Mouse (Mus musculus): ENCODE data around the gene Pet100. TPM values are rescaled to one million over a fixed set of nuclear protein-coding genes. Genes with fewer than 3 reads are reported as not detected.
A peak's percentile ranks its signal among the peaks of the same experiment; 100 is the strongest.

Gene Pet100
- polyA plus RNA-seq, 1 experiment from 2014 or later = 89.9 TPM

DNA sequence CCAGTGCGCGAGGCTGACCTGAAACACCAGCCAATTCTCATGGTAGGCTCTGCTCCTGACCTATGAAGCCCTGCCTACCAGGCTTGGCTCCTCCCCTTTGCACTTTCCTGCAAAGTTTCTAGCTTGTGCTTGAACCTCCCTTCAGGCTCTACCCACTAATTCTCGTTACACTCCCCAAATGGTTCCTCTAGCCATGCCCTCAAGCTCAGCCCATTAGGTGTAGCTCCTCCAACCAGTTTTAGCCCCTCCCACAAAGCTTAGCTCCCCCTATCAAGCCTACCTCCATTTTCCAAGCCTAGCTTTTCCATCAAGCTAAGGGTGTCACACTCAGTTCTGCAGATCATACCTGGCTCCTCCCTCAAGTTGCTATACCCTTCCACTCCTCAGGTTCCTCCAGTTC lies 23.3 kb upstream of the Pet100 start:
- Histone ChIP-seq H3K9ac (no peak overlapping the region), H3K36me3 (no peaks in the 10 kb centered on the region), H3K4me1 (replicated peaks) (peaks cover 3% of the 10 kb centered on the region; the same call in 1 of the 2 replicates), H3K4me2 (replicated peaks) (no peak overlapping the region), H3K27ac (no peak overlapping the region), H3K9me3 (no peaks in the 10 kb centered on the region), H3K4me3 (replicated peaks) (no peak overlapping the region), H3K27me3 (replicated peaks) (no peaks in the 10 kb centered on the region)
- no peak for ATAC-seq
- WGBS = 63% methylated on average over 3 of the region's 3 CpGs

- no peak overlapping the region for H3K4me3 ChIP-seq (replicated peaks)
- 0 out of 2 replicates have a peak, but pooled peaks cover 3% of the 10 kb centered on the region for H3K36me3 ChIP-seq
- 56% methylated on average over 1 of the region's 1 CpGs for WGBS
These were observed 22.1 kb upstream of the Pet100 start for GRCm38 (mm10) chr8:3599219-3599618.

GRCm38 (mm10) chr8:3600401-3600800 lies 20.9 kb upstream of the Pet100 start:
- no peak overlapping the region for H3K27ac ChIP-seq
- no peaks in the 10 kb centered on the region for H3K27me3 ChIP-seq (replicated peaks)
- no peak overlapping the region for H3K4me3 ChIP-seq (replicated peaks)
- no peaks in the 10 kb centered on the region for H3K4me1 ChIP-seq (replicated peaks)
- no peak overlapping the region for H3K9ac ChIP-seq
- H3K9me3 ChIP-seq = no peaks in the 10 kb centered on the region
- ATAC-seq = no peak
- no peak overlapping the region for H3K4me2 ChIP-seq (replicated peaks)
- WGBS = 92% methylated on average over 6 of the region's 6 CpGs
- H3K36me3 ChIP-seq = peaks cover 3% of the 10 kb centered on the region; the same call in 1 of the 2 replicates

More at GRCm38 (mm10) chr8:3599219-3599618, 22.1 kb upstream of the Pet100 start:
- H3K4me1 ChIP-seq (replicated peaks) = no peaks in the 10 kb centered on the region
- no peaks in the 10 kb centered on the region for H3K9me3 ChIP-seq
- no peak overlapping the region for H3K27ac ChIP-seq
- no peak overlapping the region for H3K9ac ChIP-seq
- ATAC-seq = no peak
- no peak overlapping the region for H3K4me2 ChIP-seq (replicated peaks)
- no peaks in the 10 kb centered on the region for H3K27me3 ChIP-seq (replicated peaks)

GRCm38 (mm10) chr8:3603439-3603838 lies 17.9 kb upstream of the Pet100 start:
- H3K4me2 ChIP-seq (replicated peaks) = no peak overlapping the region
- H3K27ac ChIP-seq = no peak overlapping the region
- WGBS = 69% methylated on average over 13 of the region's 13 CpGs
- no peaks in the 10 kb centered on the region for H3K27me3 ChIP-seq (replicated peaks)
- peaks cover 5% of the 10 kb centered on the region; the same call in 1 of the 2 replicates for H3K4me1 ChIP-seq (replicated peaks)
- H3K36me3 ChIP-seq = peaks cover 14% of the 10 kb centered on the region
- no peak overlapping the region for H3K4me3 ChIP-seq (replicated peaks)
- no peak overlapping the region for H3K9ac ChIP-seq
- no peaks in the 10 kb centered on the region for H3K9me3 ChIP-seq
- 0 out of 2 replicates have a peak, but pooled peaks have one; percentile 7 for ATAC-seq

DNA sequence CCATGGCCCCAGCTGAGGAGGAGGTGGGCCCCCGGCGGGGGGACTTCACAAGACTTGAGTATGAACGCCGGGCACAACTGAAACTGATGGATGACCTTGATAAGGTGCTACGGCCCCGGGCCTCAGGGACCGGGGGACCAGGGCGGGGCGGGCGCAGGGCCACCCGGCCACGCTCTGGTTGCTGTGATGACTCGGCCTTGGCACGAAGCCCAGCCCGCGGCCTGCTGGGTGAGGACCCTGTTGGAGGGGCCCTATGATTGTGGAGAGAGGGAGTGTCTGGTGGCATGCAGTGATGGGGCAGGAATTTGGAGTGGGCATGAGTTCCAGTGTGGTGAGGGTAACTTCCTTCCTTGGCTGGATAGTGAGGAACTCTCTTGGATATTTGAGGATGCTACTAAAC lies 14.8 kb upstream of the Pet100 start:
- 0 out of 2 replicates have a peak, but pooled peaks have one; percentile 21 for ATAC-seq

GRCm38 (mm10) chr8:3607822-3608221 lies 13.5 kb upstream of the Pet100 start:
- H3K27ac ChIP-seq = no peak overlapping the region
- no peaks in the 10 kb centered on the region for H3K27me3 ChIP-seq (replicated peaks)
- no peaks in the 10 kb centered on the region for H3K9me3 ChIP-seq
- no peak overlapping the region for H3K9ac ChIP-seq
- no peak for ATAC-seq
- H3K4me2 ChIP-seq (replicated peaks) = no peak overlapping the region
- whole genome bisulfite sequencing = 86% methylated on average over 7 of the region's 7 CpGs
- H3K4me3 ChIP-seq (replicated peaks) = no peak overlapping the region
- H3K4me1 ChIP-seq (replicated peaks) = peaks cover 5% of the 10 kb centered on the region; the same call in 1 of the 2 replicates
- H3K36me3 ChIP-seq = peaks cover 47% of the 10 kb centered on the region

More for the DNA sequence above, 14.8 kb upstream of the Pet100 start:
- 61% methylated on average over 16 of the region's 16 CpGs for WGBS
- peaks cover 42% of the 10 kb centered on the region for H3K36me3 ChIP-seq
- no peak overlapping the region for H3K4me3 ChIP-seq (replicated peaks)
- peaks cover 5% of the 10 kb centered on the region; the same call in 1 of the 2 replicates for H3K4me1 ChIP-seq (replicated peaks)
- H3K9ac ChIP-seq = no peak overlapping the region
- H3K4me2 ChIP-seq (replicated peaks) = no peak overlapping the region
- no peaks in the 10 kb centered on the region for H3K9me3 ChIP-seq
- H3K27ac ChIP-seq = no peak overlapping the region
- H3K27me3 ChIP-seq (replicated peaks) = no peaks in the 10 kb centered on the region

DNA sequence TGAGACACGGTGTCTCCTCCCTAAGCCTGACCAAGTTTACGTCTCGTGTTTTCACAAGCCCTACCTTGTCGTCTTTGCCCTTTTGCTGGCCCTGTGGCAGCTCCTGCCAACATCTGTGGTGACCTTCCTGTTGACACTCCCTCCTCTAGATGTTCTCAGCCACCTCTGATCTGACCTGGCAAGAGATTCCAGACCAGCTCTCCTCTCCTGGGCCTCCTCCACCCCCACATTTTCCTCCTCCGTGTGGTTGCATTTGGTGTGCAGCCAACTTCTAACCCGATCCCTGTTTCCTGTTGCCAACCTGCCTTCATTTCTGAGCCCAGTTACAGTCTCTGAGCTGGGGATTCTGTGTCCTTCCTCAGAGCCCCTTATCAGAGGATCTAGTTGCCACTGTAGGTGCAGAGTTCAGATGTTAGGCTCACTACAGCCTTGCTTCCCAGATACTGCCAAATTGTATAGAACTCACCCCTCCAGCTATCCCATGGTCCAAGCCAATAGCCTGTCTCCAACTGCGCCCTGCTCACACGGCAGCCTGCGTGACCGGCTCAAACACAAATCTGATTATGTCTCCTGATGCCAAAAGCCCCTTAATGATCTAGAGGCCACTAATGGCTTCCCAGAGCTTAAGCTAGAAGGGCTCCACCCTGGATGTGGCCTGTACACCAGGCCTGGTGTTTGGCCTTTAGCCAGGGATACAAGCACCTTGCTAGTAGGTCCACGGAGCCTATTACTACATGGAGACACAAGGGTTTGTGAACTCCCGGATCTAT lies 12.1 kb upstream of the Pet100 start:
- WGBS = 78% methylated on average over 12 of the region's 12 CpGs
- Histone ChIP-seq H3K4me3 (replicated peaks) (no peak overlapping the region), H3K4me1 (replicated peaks) (peaks cover 5% of the 10 kb centered on the region; the same call in 1 of the 2 replicates), H3K9me3 (no peaks in the 10 kb centered on the region), H3K27me3 (replicated peaks) (no peaks in the 10 kb centered on the region), H3K27ac (no peak overlapping the region), H3K4me2 (replicated peaks) (no peak overlapping the region), H3K9ac (no peak overlapping the region), H3K36me3 (peaks cover 53% of the 10 kb centered on the region)
- ATAC-seq = peak; percentile 15; the same call in 1 of the 2 replicates

DNA sequence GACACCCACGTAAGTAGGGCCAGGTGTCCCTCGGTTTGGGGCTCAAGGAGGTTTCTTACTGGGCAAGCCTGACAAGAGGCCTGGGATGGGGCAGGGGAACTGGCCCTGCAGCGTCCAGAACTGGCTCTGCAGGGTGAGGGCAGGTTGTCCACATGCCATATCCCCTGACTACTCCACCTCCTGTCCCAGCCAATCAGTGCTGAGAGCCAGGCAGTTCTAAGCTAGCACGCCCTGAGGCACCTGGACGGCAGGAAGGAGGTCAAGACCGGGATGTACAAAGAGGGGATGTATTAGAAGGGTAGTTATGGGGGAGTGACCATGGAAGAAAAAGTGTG lies 11.6 kb upstream of the Pet100 start:
- ATAC-seq = peak; percentile 16; the same call in 1 of the 2 replicates
- Histone ChIP-seq H3K9me3 (no peaks in the 10 kb centered on the region), H3K4me2 (replicated peaks) (no peak overlapping the region), H3K9ac (no peak overlapping the region), H3K4me1 (replicated peaks) (peaks cover 5% of the 10 kb centered on the region; the same call in 1 of the 2 replicates), H3K27ac (no peak overlapping the region), H3K27me3 (replicated peaks) (no peaks in the 10 kb centered on the region), H3K4me3 (replicated peaks) (no peak overlapping the region), H3K36me3 (peaks cover 57% of the 10 kb centered on the region)
- 68% methylated on average over 6 of the region's 6 CpGs for WGBS

DNA sequence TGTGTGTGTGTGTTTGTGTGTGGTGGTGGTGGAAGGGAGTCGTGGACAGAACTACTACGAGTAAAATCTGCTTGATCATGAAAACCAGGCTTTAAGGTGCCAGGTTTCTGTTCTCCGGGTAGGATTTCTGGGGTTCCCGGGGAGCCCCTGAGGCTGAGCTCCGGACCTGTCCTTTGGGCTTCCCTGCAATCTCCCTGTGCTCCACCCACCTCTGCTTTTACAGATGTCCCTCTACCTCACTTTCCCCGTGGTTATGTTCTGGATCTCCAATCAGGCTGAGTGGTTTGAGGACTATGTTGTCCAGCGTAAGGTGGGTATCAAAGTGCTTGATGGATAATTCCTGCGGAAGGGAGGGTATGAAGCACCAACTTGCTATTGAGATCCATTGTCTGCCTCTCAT lies 771 bp downstream of the Pet100 start:
- Histone ChIP-seq H3K4me3 (replicated peaks) (peak overlapping the region; percentile 76), H3K4me2 (replicated peaks) (peak overlapping the region; percentile 80), H3K27ac (no peak overlapping the region), H3K9me3 (no peaks in the 10 kb centered on the region), H3K36me3 (peaks cover 9% of the 10 kb centered on the region), H3K27me3 (replicated peaks) (no peaks in the 10 kb centered on the region), H3K4me1 (replicated peaks) (peaks cover 13% of the 10 kb centered on the region), H3K9ac (no peak overlapping the region; the same call in 1 of the 2 replicates)
- WGBS = 64% methylated on average over 8 of the region's 8 CpGs
- no peak for ATAC-seq

- Histone ChIP-seq H3K4me1 (replicated peaks) (peaks cover 8% of the 10 kb centered on the region; the same call in 1 of the 2 replicates), H3K27me3 (replicated peaks) (no peaks in the 10 kb centered on the region), H3K9me3 (no peaks in the 10 kb centered on the region), H3K36me3 (no peaks in the 10 kb centered on the region), H3K9ac (no peak within 1 kb of the TSS), H3K4me2 (replicated peaks) (no peak within 1 kb of the TSS), H3K4me3 (replicated peaks) (no peak within 1 kb of the TSS), H3K27ac (no peak within 1 kb of the TSS)
- ATAC-seq = no peak
- WGBS = 66% methylated on average over 1 of the region's 1 CpGs
These were observed 4.1 kb downstream of the Pet100 start, which contains the start of gene Pcp2 for GRCm38 (mm10) chr8:3625445-3625844. Gene Pcp2 (minus strand): TSS chr8:3625545.

GRCm38 (mm10) chr8:3626971-3627370 lies 5.6 kb downstream of the Pet100 start:
- Histone ChIP-seq H3K4me2 (replicated peaks) (no peak overlapping the region), H3K9ac (no peak overlapping the region), H3K27me3 (replicated peaks) (no peaks in the 10 kb centered on the region), H3K4me3 (replicated peaks) (no peak overlapping the region), H3K36me3 (no peaks in the 10 kb centered on the region), H3K4me1 (replicated peaks) (peaks cover 5% of the 10 kb centered on the region; the same call in 1 of the 2 replicates), H3K9me3 (no peaks in the 10 kb centered on the region), H3K27ac (no peak overlapping the region)
- no peak for ATAC-seq
- WGBS = 55% methylated on average over 5 of the region's 5 CpGs

GRCm38 (mm10) chr8:3628014-3628413 lies 6.7 kb downstream of the Pet100 start:
- 28% methylated on average over 5 of the region's 5 CpGs for WGBS
- H3K9me3 ChIP-seq = no peaks in the 10 kb centered on the region
- no peak overlapping the region for H3K9ac ChIP-seq
- ATAC-seq = no peak
- H3K27me3 ChIP-seq (replicated peaks) = no peaks in the 10 kb centered on the region
- no peak overlapping the region for H3K4me3 ChIP-seq (replicated peaks)
- no peaks in the 10 kb centered on the region for H3K4me1 ChIP-seq (replicated peaks)
- H3K36me3 ChIP-seq = no peaks in the 10 kb centered on the region
- H3K27ac ChIP-seq = no peak overlapping the region
- H3K4me2 ChIP-seq (replicated peaks) = no peak overlapping the region

All from intestine, embryonic 15.5 days (tissue).